ENCODE assay signal across 15 mouse cellular contexts in genomic region chr11:118298810-118299209, GRCm38 (mm10). TPM values are rescaled to one million over a fixed set of nuclear protein-coding genes. Genes with fewer than 3 reads are reported as not detected.
DNase-seq lines count a peak whose midpoint lies in the region; ATAC-seq and TF ChIP-seq lines count a peak whose summit lies in the region.
"Had no signal": no experiment of that assay in that cellular context is flagged by ENCODE, and none has a peak within 500 bp of the region (broad histone marks: within the 10 kb centered on the region; RNA-seq: fewer than 3 reads in every experiment).

No protein-coding gene starts in this region.

- intact Hi-C loops in heart, adult 2 months (cut with DNase I) = no loop called here

- H3K4me2 ChIP-seq in heart, embryonic 12.5 days = no peak overlapping the region
- H3K4me2 ChIP-seq in liver, postnatal 0 days (ENCODE audit: low read depth, low read length) = no peak overlapping the region
- H3K4me2 ChIP-seq: heart, embryonic 13.5 days; lung, embryonic 14.5 days; midbrain, embryonic 13.5 days had no signal

- no peaks in the 10 kb centered on the region for H3K79me2 ChIP-seq in heart, adult 2 months (replicated peaks; ENCODE audit: control insufficient read depth, insufficient read depth, low read length)

- no peak overlapping the region for H3K9ac ChIP-seq in heart, embryonic 12.5 days
- no peak overlapping the region for H3K9ac ChIP-seq in heart, adult 2 months (ENCODE audit: low read depth, low read length)
- no peak overlapping the region for H3K9ac ChIP-seq in liver, postnatal 0 days (replicated peaks)
- H3K9ac ChIP-seq: heart, embryonic 13.5 days; lung, embryonic 14.5 days; midbrain, embryonic 13.5 days had no signal

- H3K9me3 ChIP-seq in heart, embryonic 12.5 days (replicated peaks) = no peaks in the 10 kb centered on the region
- no peaks in the 10 kb centered on the region for H3K9me3 ChIP-seq in liver, postnatal 0 days (ENCODE audit: low read length)
- H3K9me3 ChIP-seq: heart, embryonic 13.5 days; midbrain, embryonic 13.5 days had no signal

- no peak for TF ChIP-seq POLR2A in heart, adult 2 months (IDR thresholded peaks at IDR 0.05; ENCODE audit: insufficient read depth, low read depth, low read length)

- ATAC-seq in heart, embryonic 12.5 days (ENCODE audit: insufficient number of reproducible peaks, low FRiP score) = 0 out of 2 replicates have a peak, but pooled peaks have one; percentile 43
- 0 out of 2 replicates have a peak, but pooled peaks have one; percentile 26 for ATAC-seq in erythroid progenitor cell, adult 5-6 weeks (replicated peaks; ENCODE audit: low FRiP score, poor library complexity, severe bottlenecking)
- ATAC-seq in liver, postnatal 0 days = 0 out of 2 replicates have a peak, but pooled peaks have one; percentile 17
- ATAC-seq: midbrain, embryonic 13.5 days had no signal

- H3K27me3 ChIP-seq in heart, embryonic 12.5 days (replicated peaks) = no peaks in the 10 kb centered on the region
- H3K27me3 ChIP-seq in heart, adult 2 months (ENCODE audit: control insufficient read depth, insufficient read depth, low read length) = no peaks in the 10 kb centered on the region
- no peaks in the 10 kb centered on the region for H3K27me3 ChIP-seq in liver, postnatal 0 days (ENCODE audit: insufficient read depth, low read length)
- H3K27me3 ChIP-seq: heart, embryonic 13.5 days; midbrain, embryonic 13.5 days had no signal

- no peak overlapping the region for H3K4me3 ChIP-seq in heart, embryonic 12.5 days
- H3K4me3 ChIP-seq in heart, adult 2 months = no peak overlapping the region
- no peak overlapping the region for H3K4me3 ChIP-seq in liver, postnatal 0 days (ENCODE audit: low read depth, low read length)
- H3K4me3 ChIP-seq: heart, embryonic 13.5 days; midbrain, embryonic 13.5 days had no signal

- TF ChIP-seq EP300 in heart, adult 2 months (IDR thresholded peaks at IDR 0.05; ENCODE audit: insufficient read depth, low read depth, low read length) = no peak
- TF ChIP-seq EP300 in liver, postnatal 0 days (IDR thresholded peaks at IDR 0.05; ENCODE audit: low read depth) = no peak

- no peaks in the 10 kb centered on the region for H3K4me1 ChIP-seq in heart, embryonic 12.5 days (replicated peaks)
- no peaks in the 10 kb centered on the region for H3K4me1 ChIP-seq in heart, adult 2 months (ENCODE audit: control insufficient read depth, insufficient read depth, low read length)
- H3K4me1 ChIP-seq in liver, postnatal 0 days (ENCODE audit: insufficient read depth) = no peaks in the 10 kb centered on the region
- H3K4me1 ChIP-seq: heart, embryonic 13.5 days had no signal

- DNase-seq in heart, adult 2 months = no peak
- peak; percentile 32 for DNase-seq in 3T3-L1 (ENCODE audit: low read depth, low spot score)
- no peak for DNase-seq in liver, postnatal 0 days
- DNase-seq in thymus, adult 18-20 months = no peak
- no peak for DNase-seq in cerebellum, postnatal 10 days
- DNase-seq in T-cell, adult 2 months (ENCODE audit: low spot score) = no peak
- DNase-seq: adrenal gland, postnatal 36 days; cerebellum, adult 9-11 months; kidney, postnatal 14 days; lung, embryonic 14.5 days had no signal

- no peak for TF ChIP-seq CTCF in heart, adult 2 months (IDR thresholded peaks at IDR 0.05)
- TF ChIP-seq CTCF in liver, postnatal 0 days (IDR thresholded peaks at IDR 0.05; ENCODE audit: low read depth) = no peak

- H3K27ac ChIP-seq in heart, embryonic 12.5 days (ENCODE audit: poor library complexity, severe bottlenecking) = no peak overlapping the region
- H3K27ac ChIP-seq in heart, adult 2 months = no peak overlapping the region
- H3K27ac ChIP-seq in liver, postnatal 0 days (ENCODE audit: low read depth) = no peak overlapping the region
- H3K27ac ChIP-seq: heart, embryonic 13.5 days; midbrain, embryonic 13.5 days had no signal

- WGBS in heart, embryonic 12.5 days = 73% methylated on average over 2 of the region's 2 CpGs
- WGBS in heart, adult 2 months = 69% methylated on average over 2 of the region's 2 CpGs
- 51% methylated on average over 2 of the region's 2 CpGs for WGBS in liver, postnatal 0 days (ENCODE audit: insufficient replicate concordance)

- peaks cover 20% of the 10 kb centered on the region for H3K36me3 ChIP-seq in heart, embryonic 12.5 days
- H3K36me3 ChIP-seq in heart, adult 2 months (ENCODE audit: control insufficient read depth, insufficient read depth, low read length) = no peaks in the 10 kb centered on the region
- H3K36me3 ChIP-seq in liver, postnatal 0 days (replicated peaks; ENCODE audit: insufficient read depth, low read length) = no peaks in the 10 kb centered on the region

RNA-seq across cellular contexts. Expression of gene Usp36, which starts 8.8 kb away (rescaled TPM):
- 14.8 and 16.2 TPM in 2 replicates for polyA plus RNA-seq in heart, embryonic 12.5 days (2016; fragmentation: Nextera tagmentation; extraction: Ambion mirVana)
- 10 to 100 TPM; 13.1 to 15.5 TPM for total RNA-seq in heart, adult 2 months (2021)
- 10.3 and 14.6 TPM in 2 replicates for polyA plus RNA-seq in heart, adult 2 months (2012; rRNA removed)
- total RNA-seq in erythroid progenitor cell, adult 5-6 weeks (2015; ENCODE audit: low replicate concordance) = 1.4 and 2.9 TPM in 2 replicates
- total RNA-seq in erythroid progenitor cell, adult 5-6 weeks (2017; ENCODE audit: low replicate concordance) = 0.90 and 0.91 TPM in 2 replicates
- polyA plus RNA-seq in liver, postnatal 0 days (2015; fragmentation: Nextera tagmentation; extraction: Ambion mirVana) = 3.2 and 3.8 TPM in 2 replicates

RNA-seq across cellular contexts. Expression of gene Cep295nl, which starts 43.5 kb away (rescaled TPM):
- 0.23 and 0.24 TPM in 2 replicates for polyA plus RNA-seq in heart, embryonic 12.5 days (2016; fragmentation: Nextera tagmentation; extraction: Ambion mirVana)
- total RNA-seq in heart, adult 2 months (2021) = under 1 TPM; 0.32 to 0.65 TPM
- 0.15 and 0.18 TPM in 2 replicates for polyA plus RNA-seq in heart, adult 2 months (2012; rRNA removed)
- total RNA-seq in erythroid progenitor cell, adult 5-6 weeks (2015; ENCODE audit: low replicate concordance) = not detected in 2 replicates
- total RNA-seq in erythroid progenitor cell, adult 5-6 weeks (2017; ENCODE audit: low replicate concordance) = not detected in 2 replicates
- polyA plus RNA-seq in liver, postnatal 0 days (2015; fragmentation: Nextera tagmentation; extraction: Ambion mirVana) = 0.05 TPM in 1 of 2 replicates, not detected in the other
- polyA plus RNA-seq: spleen, adult 2 months had no signal

RNA-seq across cellular contexts. Expression of gene Cyth1, which starts 50.4 kb away (rescaled TPM):
- polyA plus RNA-seq in heart, embryonic 12.5 days (2016; fragmentation: Nextera tagmentation; extraction: Ambion mirVana) = 20.6 and 21.1 TPM in 2 replicates
- total RNA-seq in heart, adult 2 months (2021) = 10 to 100 TPM; 54.1 to 56.0 TPM
- 30.7 and 39.6 TPM in 2 replicates for polyA plus RNA-seq in heart, adult 2 months (2012; rRNA removed)
- 10.5 TPM in 2 replicates for total RNA-seq in erythroid progenitor cell, adult 5-6 weeks (2015; ENCODE audit: low replicate concordance)
- total RNA-seq in erythroid progenitor cell, adult 5-6 weeks (2017; ENCODE audit: low replicate concordance) = 11.6 and 12.3 TPM in 2 replicates
- 7.0 and 7.9 TPM in 2 replicates for polyA plus RNA-seq in liver, postnatal 0 days (2015; fragmentation: Nextera tagmentation; extraction: Ambion mirVana)

RNA-seq across cellular contexts. Expression of gene Timp2, which starts 56.7 kb away (rescaled TPM):
- polyA plus RNA-seq in heart, embryonic 12.5 days (2016; fragmentation: Nextera tagmentation; extraction: Ambion mirVana) = 68.9 and 72.1 TPM in 2 replicates
- total RNA-seq in heart, adult 2 months (2021) = 100 to 1,000 TPM in 1 of 2 experiments, 10 to 100 TPM in 1; 99.2 to 109 TPM
- polyA plus RNA-seq in heart, adult 2 months (2012; rRNA removed) = 98.9 and 121 TPM in 2 replicates
- total RNA-seq in erythroid progenitor cell, adult 5-6 weeks (2015; ENCODE audit: low replicate concordance) = 11.3 and 14.1 TPM in 2 replicates
- total RNA-seq in erythroid progenitor cell, adult 5-6 weeks (2017; ENCODE audit: low replicate concordance) = 9.0 and 16.9 TPM in 2 replicates
- 8.4 TPM in 2 replicates for polyA plus RNA-seq in liver, postnatal 0 days (2015; fragmentation: Nextera tagmentation; extraction: Ambion mirVana)
